Mouse (Mus musculus): ENCODE measurements around the gene 1190007I07Rik. TPM values are rescaled to one million over a fixed set of nuclear protein-coding genes. Genes with fewer than 3 reads are reported as not detected.

The 1190007I07Rik gene
- polyA plus RNA-seq, 1 experiment from 2014 or later, result 35.6 TPM

- no peak for TF ChIP-seq CTCF (IDR thresholded peaks at IDR 0.05; ENCODE audit: low read depth)
- DNase-seq (no peak), ATAC-seq (ENCODE audit: insufficient read depth) (no peak)
- Histone ChIP-seq H3K9me3 (ENCODE audit: low read depth, low read length) (no peaks in the 10 kb centered on the region), H3K27me3 (ENCODE audit: insufficient read depth, low read length) (no peaks in the 10 kb centered on the region), H3K4me2 (no peak overlapping the region), H3K27ac (ENCODE audit: low read depth) (no peak overlapping the region), H3K4me3 (ENCODE audit: low read depth, low read length) (no peak overlapping the region), H3K4me1 (ENCODE audit: insufficient read depth) (no peaks in the 10 kb centered on the region), H3K9ac (no peak overlapping the region), H3K36me3 (ENCODE audit: insufficient read depth) (no peaks in the 10 kb centered on the region)
- 78% methylated on average over 8 of the region's 8 CpGs for WGBS
Observed at GRCm38 (mm10) chr10:82661820-82662219, 38.8 kb upstream of the 1190007I07Rik start.

- ATAC-seq (ENCODE audit: insufficient read depth), result no peak
- DNase-seq, result no peak
- Histone ChIP-seq H3K4me3 (ENCODE audit: low read depth, low read length) (no peak overlapping the region), H3K27ac (ENCODE audit: low read depth) (no peak overlapping the region), H3K36me3 (ENCODE audit: insufficient read depth) (peaks cover 18% of the 10 kb centered on the region), H3K9me3 (ENCODE audit: low read depth, low read length) (no peaks in the 10 kb centered on the region), H3K27me3 (ENCODE audit: insufficient read depth, low read length) (no peaks in the 10 kb centered on the region), H3K4me2 (no peak overlapping the region), H3K4me1 (ENCODE audit: insufficient read depth) (no peaks in the 10 kb centered on the region), H3K9ac (no peak overlapping the region)
- no peak for TF ChIP-seq CTCF (IDR thresholded peaks at IDR 0.05; ENCODE audit: low read depth)
- 73% methylated on average over 3 of the region's 3 CpGs for WGBS
Observed at GRCm38 (mm10) chr10:82654581-82654980, 31.6 kb upstream of the 1190007I07Rik start.

GRCm38 (mm10) chr10:82652625-82653024, 29.6 kb upstream of the 1190007I07Rik start:
- DNase-seq, result no peak
- no peak overlapping the region for H3K4me2 ChIP-seq
- H3K4me3 ChIP-seq (ENCODE audit: low read depth, low read length), result no peak overlapping the region
- WGBS, result 65% methylated on average over 5 of the region's 5 CpGs
- no peaks in the 10 kb centered on the region for H3K4me1 ChIP-seq (ENCODE audit: insufficient read depth)
- no peak for ATAC-seq (ENCODE audit: insufficient read depth)
- no peaks in the 10 kb centered on the region for H3K27me3 ChIP-seq (ENCODE audit: insufficient read depth, low read length)
- H3K27ac ChIP-seq (ENCODE audit: low read depth), result no peak overlapping the region
- no peak for TF ChIP-seq CTCF (IDR thresholded peaks at IDR 0.05; ENCODE audit: low read depth)
- H3K9ac ChIP-seq, result no peak overlapping the region
- H3K9me3 ChIP-seq (ENCODE audit: low read depth, low read length), result no peaks in the 10 kb centered on the region
- peaks cover 26% of the 10 kb centered on the region for H3K36me3 ChIP-seq (ENCODE audit: insufficient read depth)

GRCm38 (mm10) chr10:82651221-82651620, 28.2 kb upstream of the 1190007I07Rik start:
- H3K4me2 ChIP-seq, result no peak overlapping the region
- no peak for DNase-seq
- H3K27ac ChIP-seq (ENCODE audit: low read depth), result no peak overlapping the region
- WGBS, result 82% methylated on average over 5 of the region's 5 CpGs
- TF ChIP-seq CTCF (IDR thresholded peaks at IDR 0.05; ENCODE audit: low read depth), result no peak
- H3K36me3 ChIP-seq (ENCODE audit: insufficient read depth), result peaks cover 39% of the 10 kb centered on the region
- H3K4me3 ChIP-seq (ENCODE audit: low read depth, low read length), result no peak overlapping the region
- no peaks in the 10 kb centered on the region for H3K9me3 ChIP-seq (ENCODE audit: low read depth, low read length)
- H3K27me3 ChIP-seq (ENCODE audit: insufficient read depth, low read length), result no peaks in the 10 kb centered on the region
- H3K4me1 ChIP-seq (ENCODE audit: insufficient read depth), result no peaks in the 10 kb centered on the region
- ATAC-seq (ENCODE audit: insufficient read depth), result no peak
- no peak overlapping the region for H3K9ac ChIP-seq

GRCm38 (mm10) chr10:82647205-82647811, 24.3 kb upstream of the 1190007I07Rik start:
- DNase-seq (no peak), ATAC-seq (ENCODE audit: insufficient read depth) (no peak)
- Histone ChIP-seq H3K27me3 (ENCODE audit: insufficient read depth, low read length) (no peaks in the 10 kb centered on the region), H3K4me3 (ENCODE audit: low read depth, low read length) (no peak overlapping the region), H3K4me1 (ENCODE audit: insufficient read depth) (no peaks in the 10 kb centered on the region), H3K27ac (ENCODE audit: low read depth) (no peak overlapping the region), H3K9ac (no peak overlapping the region), H3K9me3 (ENCODE audit: low read depth, low read length) (no peaks in the 10 kb centered on the region), H3K36me3 (ENCODE audit: insufficient read depth) (peaks cover 76% of the 10 kb centered on the region), H3K4me2 (no peak overlapping the region)
- 81% methylated on average over 17 of the region's 17 CpGs for whole genome bisulfite sequencing
- TF ChIP-seq CTCF (IDR thresholded peaks at IDR 0.05; ENCODE audit: low read depth), result no peak

- H3K9me3 ChIP-seq (ENCODE audit: low read depth, low read length), result no peaks in the 10 kb centered on the region
- DNase-seq, result no peak
- H3K4me2 ChIP-seq, result no peak overlapping the region
- H3K4me3 ChIP-seq (ENCODE audit: low read depth, low read length), result no peak overlapping the region
- no peak for TF ChIP-seq CTCF (IDR thresholded peaks at IDR 0.05; ENCODE audit: low read depth)
- ATAC-seq (ENCODE audit: insufficient read depth), result no peak
- no peaks in the 10 kb centered on the region for H3K27me3 ChIP-seq (ENCODE audit: insufficient read depth, low read length)
- 94% methylated on average over 8 of the region's 8 CpGs for WGBS
- H3K4me1 ChIP-seq (ENCODE audit: insufficient read depth), result no peaks in the 10 kb centered on the region
- no peak overlapping the region for H3K9ac ChIP-seq
- peaks cover 76% of the 10 kb centered on the region for H3K36me3 ChIP-seq (ENCODE audit: insufficient read depth)
- H3K27ac ChIP-seq (ENCODE audit: low read depth), result no peak overlapping the region
Observed at GRCm38 (mm10) chr10:82646083-82646482, 23.1 kb upstream of the 1190007I07Rik start.

GRCm38 (mm10) chr10:82641481-82641880, 18.5 kb upstream of the 1190007I07Rik start:
- H3K27me3 ChIP-seq (ENCODE audit: insufficient read depth, low read length), result no peaks in the 10 kb centered on the region
- H3K9me3 ChIP-seq (ENCODE audit: low read depth, low read length), result no peaks in the 10 kb centered on the region
- no peaks in the 10 kb centered on the region for H3K4me1 ChIP-seq (ENCODE audit: insufficient read depth)
- no peak overlapping the region for H3K4me2 ChIP-seq
- peaks cover 88% of the 10 kb centered on the region for H3K36me3 ChIP-seq (ENCODE audit: insufficient read depth)
- no peak for DNase-seq
- TF ChIP-seq CTCF (IDR thresholded peaks at IDR 0.05; ENCODE audit: low read depth), result no peak
- no peak overlapping the region for H3K4me3 ChIP-seq (ENCODE audit: low read depth, low read length)
- 87% methylated on average over 8 of the region's 9 CpGs for WGBS
- no peak overlapping the region for H3K9ac ChIP-seq
- no peak for ATAC-seq (ENCODE audit: insufficient read depth)
- no peak overlapping the region for H3K27ac ChIP-seq (ENCODE audit: low read depth)
